Mouse (Mus musculus): ENCODE results near the gene Tomm5.
"Not testable (repeated sequence)": the region's sequence is repeated elsewhere in the genome, so short reads cannot be mapped to it uniquely, and the experiment has no call there.

The Tomm5 gene

DNA sequence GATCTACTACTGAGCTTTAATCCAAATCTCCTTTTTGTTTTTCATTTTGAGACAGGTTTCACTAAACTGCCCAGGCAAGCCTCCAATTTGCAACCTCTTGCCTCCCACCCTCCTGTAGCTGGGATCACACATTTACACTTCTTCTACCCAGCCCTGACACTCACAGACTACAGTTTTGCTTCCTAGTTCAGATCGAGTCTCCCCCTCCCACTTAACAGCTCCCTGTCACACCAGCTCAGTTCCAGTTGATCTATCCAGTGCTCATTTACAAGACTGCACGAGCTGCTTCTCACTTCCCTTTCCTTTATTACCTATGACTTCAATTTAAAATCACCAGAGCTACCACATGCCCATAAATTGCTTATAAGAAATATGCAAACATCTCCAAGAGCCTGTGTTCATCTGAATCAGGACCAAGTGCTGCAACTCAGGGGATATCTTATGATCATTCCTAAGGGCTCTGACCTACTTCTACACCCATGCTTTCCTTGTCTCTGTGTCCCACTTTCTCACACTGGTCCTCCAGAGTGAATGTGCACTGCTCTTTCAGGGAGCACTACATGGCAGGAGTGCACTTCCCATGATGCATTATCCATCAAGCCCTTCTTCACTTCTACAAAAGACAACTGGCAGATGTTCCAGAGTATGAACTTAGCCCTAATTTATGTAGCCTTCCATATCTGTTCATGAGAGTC, 41.7 kb downstream of the Tomm5 start:
- DNase-seq (ENCODE audit: low spot score in 2 of 2): no peak

GRCm38 (mm10) chr4:45064577-45064976, 43.3 kb downstream of the Tomm5 start:
- no peak for DNase-seq (ENCODE audit: low spot score in 2 of 2)

GRCm38 (mm10) chr4:45063836-45064235, 44.1 kb downstream of the Tomm5 start:
- not testable (repeated sequence) for DNase-seq (ENCODE audit: low spot score in 2 of 2)

- DNase-seq (ENCODE audit: low spot score in 2 of 2): no peak
Observed at GRCm38 (mm10) chr4:45055451-45055850, 52.5 kb downstream of the Tomm5 start.

All from thymus, postnatal 10 days (tissue).